Mouse (Mus musculus): ENCODE measurements around the gene Pde8b.
A peak's percentile ranks its signal among the peaks of the same experiment; 100 is the strongest.

Gene Pde8b

DNA sequence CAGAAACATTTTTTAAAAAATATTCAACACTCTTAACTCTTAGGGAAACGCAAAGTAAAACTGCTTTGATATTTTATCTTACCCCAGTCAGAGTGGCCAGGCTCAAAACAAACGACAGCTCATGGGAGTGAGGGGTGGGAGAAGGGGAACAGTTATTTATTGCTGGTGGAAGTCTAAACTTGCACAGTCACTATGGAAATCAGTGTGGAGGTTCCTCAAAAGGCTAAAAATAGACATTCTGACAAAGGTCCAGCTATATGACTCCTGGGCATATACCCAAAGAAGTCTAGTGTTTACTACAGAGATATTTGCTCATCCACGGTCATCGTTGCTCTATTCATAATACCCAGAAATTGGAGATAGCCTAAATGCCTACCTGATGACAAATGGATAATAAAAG, 211.9 kb downstream of the Pde8b start:
- ATAC-seq (ENCODE audit: insufficient number of reproducible peaks, low FRiP score, low TSS enrichment), result no peak

DNA sequence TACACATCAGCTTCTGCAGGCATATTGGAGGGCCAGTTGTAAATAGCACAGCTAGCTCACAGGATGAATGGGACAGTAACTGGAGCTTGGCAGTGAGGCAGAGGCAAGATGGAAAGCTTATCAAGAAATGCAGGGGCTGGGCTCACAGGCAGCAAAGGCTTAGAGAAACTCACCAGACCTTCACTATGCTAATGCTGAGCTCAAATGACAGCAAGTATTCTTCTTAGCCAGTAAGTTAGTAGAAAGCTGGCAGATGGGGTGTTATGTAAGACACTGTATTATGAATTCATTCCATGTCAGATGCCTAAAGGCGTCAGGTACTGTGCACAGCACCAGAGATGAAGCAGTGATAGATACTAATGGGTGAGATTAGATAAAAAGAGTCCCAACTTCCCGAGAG, 215.4 kb downstream of the Pde8b start:
- ATAC-seq (ENCODE audit: insufficient number of reproducible peaks, low FRiP score, low TSS enrichment), result peak; percentile 60

DNA sequence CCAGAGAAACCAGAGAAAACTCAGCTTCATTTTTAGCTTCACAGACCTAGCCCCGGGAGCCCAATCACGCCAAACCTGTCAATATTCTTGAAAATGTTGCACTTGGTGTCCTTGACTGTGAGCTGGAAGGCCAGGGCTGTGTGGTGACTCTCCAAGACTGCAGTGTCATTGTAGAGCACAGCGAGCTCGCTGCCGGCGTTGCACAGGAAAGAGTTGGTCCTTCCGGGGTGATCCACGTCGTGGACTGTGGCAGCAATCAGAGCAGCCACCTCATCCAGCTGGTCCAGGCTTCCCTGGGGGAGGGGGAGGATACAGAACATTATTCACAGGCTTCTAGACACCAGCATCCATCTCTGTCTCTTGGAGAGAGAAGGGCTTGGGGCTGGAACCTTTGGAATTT, 216.0 kb downstream of the Pde8b start:
- no peak for ATAC-seq (ENCODE audit: insufficient number of reproducible peaks, low FRiP score, low TSS enrichment)

DNA sequence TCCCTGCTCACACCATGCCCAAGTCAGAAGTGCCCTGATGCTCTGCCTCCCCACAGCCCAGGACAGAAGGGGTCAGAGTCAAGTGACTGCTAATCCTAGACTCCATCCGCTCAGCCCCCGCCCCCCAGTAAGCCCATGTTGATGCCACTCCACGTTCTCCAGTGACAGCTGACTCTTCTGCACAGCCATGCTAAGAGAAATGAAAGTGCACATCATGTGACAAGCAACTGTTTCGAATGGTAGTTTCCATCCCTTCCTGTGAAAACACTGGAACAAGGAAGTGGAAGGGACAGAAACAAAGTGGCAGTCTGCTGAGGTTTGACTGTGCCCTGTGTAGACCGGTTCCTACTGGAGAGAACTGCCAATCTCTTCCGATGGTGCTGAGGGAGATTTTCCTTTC, 217.2 kb downstream of the Pde8b start:
- ATAC-seq (ENCODE audit: insufficient number of reproducible peaks, low FRiP score, low TSS enrichment), result no peak

DNA sequence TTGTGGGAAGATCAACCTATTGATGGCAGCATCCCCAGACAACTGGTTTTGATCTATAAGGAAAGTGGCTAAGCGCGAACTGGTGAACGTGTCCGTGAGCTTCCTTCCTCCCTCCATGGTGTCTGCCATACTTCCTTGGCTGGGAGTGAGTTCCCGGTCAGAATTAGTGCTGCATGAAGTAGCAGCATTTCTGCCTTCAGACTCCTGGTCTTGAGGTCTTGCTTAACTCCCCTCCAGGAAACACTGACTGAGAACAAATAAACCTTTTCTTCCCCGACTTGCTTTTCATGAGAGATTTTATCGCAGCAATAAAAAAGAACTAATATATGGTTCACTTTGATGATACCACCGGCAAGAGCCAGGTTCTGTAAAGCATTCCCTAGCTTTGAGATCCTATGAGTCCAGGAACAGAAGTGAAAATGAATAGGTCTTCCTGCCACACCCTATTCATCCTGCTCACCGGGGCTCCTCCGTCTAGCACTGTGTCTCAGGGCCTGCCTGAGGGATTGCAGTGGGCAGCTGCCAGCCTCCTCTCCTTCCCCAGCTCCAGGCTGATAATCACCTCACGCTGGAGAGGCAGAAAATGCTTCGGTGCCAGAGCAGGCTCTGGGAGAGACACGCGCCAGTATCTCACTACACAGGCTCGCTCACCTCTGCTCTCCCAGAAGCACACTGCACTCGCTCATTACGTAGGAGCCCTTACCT, 217.9 kb downstream of the Pde8b start:
- ATAC-seq (ENCODE audit: insufficient number of reproducible peaks, low FRiP score, low TSS enrichment), result no peak

DNA sequence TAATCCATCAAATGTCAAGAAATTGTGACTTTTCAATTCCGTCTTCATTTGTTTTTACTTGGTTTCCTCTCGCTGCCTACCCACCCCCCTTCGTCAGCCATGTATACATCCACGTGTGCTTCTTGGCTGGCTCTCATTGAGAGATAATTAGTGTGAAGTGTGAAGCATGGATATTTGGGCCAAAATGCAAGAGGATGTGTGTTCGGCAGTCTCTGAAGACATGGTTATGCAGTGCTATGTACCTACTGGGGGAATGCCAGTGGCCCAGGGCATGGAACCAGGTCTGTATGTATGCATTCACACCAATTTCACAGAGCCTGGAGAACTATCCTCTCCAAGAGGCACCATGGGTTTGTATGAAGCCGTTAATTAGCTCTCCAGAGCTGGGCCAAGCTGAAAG, 219.3 kb downstream of the Pde8b start:
- ATAC-seq (ENCODE audit: insufficient number of reproducible peaks, low FRiP score, low TSS enrichment), result no peak

DNA sequence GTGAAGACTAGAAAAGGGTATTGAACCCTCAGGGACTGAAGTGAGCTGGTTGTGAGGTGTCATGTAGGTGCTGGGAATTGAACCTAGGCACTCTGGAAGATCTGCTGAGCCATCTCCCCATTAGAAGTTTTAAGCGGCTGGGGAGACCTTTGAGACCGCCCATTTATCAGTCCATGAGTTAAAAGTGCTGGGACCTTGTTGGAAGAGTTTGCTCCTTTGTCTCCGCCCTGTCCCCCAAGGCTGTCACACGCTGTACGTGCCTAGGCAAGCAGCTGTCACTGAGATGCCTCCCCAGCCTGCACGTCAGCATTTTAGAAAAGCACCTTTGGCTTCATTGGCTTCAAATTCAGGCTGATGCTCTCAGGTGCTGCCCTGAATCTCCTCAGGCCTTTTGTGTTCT, 229.9 kb downstream of the Pde8b start:
- ATAC-seq (ENCODE audit: insufficient number of reproducible peaks, low FRiP score, low TSS enrichment), result no peak

DNA sequence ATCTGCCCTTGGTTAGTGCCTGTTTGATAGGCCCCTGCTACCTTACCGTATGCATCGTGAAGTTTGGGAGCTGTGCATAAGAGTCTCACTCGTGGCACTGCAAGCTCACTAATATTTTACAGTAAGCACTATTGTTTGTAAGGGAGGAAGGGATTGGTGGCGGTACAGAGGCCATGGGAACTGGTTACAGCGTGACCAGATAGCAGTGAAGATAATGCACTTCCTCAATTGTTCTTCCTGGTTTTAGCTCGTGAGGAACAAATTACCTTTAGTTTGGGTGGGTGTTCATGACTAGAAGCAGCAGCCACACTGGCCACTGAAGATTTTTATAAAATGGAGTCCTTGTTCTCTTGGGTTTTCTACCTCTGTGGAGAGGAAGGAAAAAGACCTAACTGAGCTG, 230.8 kb downstream of the Pde8b start:
- ATAC-seq (ENCODE audit: insufficient number of reproducible peaks, low FRiP score, low TSS enrichment), result no peak

GRCm38 (mm10) chr13:95017916-95018315, 232.2 kb downstream of the Pde8b start:
- no peak; the same call in 1 of the 2 replicates for ATAC-seq (ENCODE audit: insufficient number of reproducible peaks, low FRiP score, low TSS enrichment)

DNA sequence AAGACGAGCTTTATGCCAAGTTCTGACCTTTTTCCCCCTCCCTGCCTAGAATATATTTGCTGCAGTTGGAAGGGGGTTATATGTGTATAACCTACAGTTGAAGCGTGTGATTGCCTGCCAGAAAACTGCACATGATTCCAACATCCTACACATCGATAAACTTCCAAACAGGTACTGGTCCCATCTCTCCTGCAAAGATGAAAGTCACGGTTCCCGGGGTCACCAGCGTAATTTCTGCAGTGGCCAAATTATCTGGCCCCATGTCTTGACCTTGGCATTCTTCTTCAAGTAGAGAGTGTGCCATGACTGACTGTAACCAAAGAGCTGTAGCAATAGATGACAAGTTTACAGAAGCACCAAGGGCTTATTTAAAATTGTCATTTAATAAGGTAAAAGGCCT, 232.9 kb downstream of the Pde8b start:
- ATAC-seq (ENCODE audit: insufficient number of reproducible peaks, low FRiP score, low TSS enrichment), result no peak

- no peak for ATAC-seq (ENCODE audit: insufficient number of reproducible peaks, low FRiP score, low TSS enrichment)
Observed at GRCm38 (mm10) chr13:95011546-95012257, 238.4 kb downstream of the Pde8b start.

- ATAC-seq (ENCODE audit: insufficient number of reproducible peaks, low FRiP score, low TSS enrichment), result no peak
Observed at GRCm38 (mm10) chr13:95009261-95009660, 240.9 kb downstream of the Pde8b start.

DNA sequence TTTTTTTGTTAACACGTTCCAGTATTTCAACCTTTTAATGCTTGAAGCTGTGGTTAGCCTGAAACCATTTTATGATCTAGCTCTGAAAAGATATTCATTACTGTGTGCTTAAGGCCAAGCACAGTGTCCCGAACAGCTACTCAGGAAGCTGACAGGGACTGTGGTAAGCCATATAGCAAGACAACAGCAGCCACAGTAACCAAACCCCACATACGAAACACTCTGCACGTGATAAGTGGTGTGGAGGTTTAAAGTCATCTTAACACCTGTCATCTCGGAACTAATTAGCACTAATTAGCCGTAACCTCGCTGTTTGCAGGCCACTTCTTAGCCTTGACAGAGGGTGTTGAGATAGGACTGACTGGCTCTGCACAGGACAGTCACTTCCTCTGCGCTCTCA, 242.9 kb downstream of the Pde8b start:
- ATAC-seq (ENCODE audit: insufficient number of reproducible peaks, low FRiP score, low TSS enrichment), result no peak

- ATAC-seq (ENCODE audit: insufficient number of reproducible peaks, low FRiP score, low TSS enrichment), result no peak
Observed at GRCm38 (mm10) chr13:94990516-94990915, 259.6 kb downstream of the Pde8b start.

GRCm38 (mm10) chr13:94979081-94979480, 271.1 kb downstream of the Pde8b start:
- ATAC-seq (ENCODE audit: insufficient number of reproducible peaks, low FRiP score, low TSS enrichment), result no peak

- peak; percentile 92 for ATAC-seq (ENCODE audit: insufficient number of reproducible peaks, low FRiP score, low TSS enrichment)
Observed at GRCm38 (mm10) chr13:94976219-94977186, 273.6 kb downstream of the Pde8b start, which contains the start of gene Wdr41. Gene Wdr41 (plus strand): TSS chr13:94976344.

- ATAC-seq (ENCODE audit: insufficient number of reproducible peaks, low FRiP score, low TSS enrichment), result no peak; the same call in 1 of the 2 replicates
Observed at GRCm38 (mm10) chr13:94975828-94976218, 274.3 kb downstream of the Pde8b start.
